ENCODE assay signal across 11 mouse cellular contexts in the genomic region with DNA sequence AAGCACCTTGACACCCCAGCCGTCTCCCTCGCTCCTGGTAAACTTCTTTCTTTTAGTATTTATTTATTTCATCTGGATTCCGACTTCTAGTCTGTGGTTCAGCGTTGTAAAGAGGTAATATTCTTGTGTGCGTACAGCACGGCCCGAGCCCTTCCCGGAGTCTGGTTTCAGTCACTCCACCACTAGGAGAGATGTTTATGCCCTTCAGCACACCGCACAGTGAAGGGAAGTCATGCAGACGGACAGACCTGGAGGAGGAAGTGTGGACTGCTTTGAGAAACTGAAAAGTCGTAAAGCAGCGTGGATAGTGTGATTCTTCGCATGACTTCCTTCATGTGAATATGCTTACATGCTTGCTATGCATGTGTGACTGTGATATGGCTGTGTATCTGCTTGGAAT. TPM values are rescaled to one million over a fixed set of nuclear protein-coding genes. Genes with fewer than 3 reads are reported as not detected.
DNase-seq lines count a peak whose midpoint lies in the region; ATAC-seq and TF ChIP-seq lines count a peak whose summit lies in the region.
"Had no signal": no experiment of that assay in that cellular context is flagged by ENCODE, and none has a peak within 500 bp of the region (broad histone marks: within the 10 kb centered on the region; RNA-seq: fewer than 3 reads in every experiment).

No protein-coding gene starts in this region.

- H3K27ac ChIP-seq in heart, postnatal 0 days (ENCODE audit: low read depth) = no peak overlapping the region
- H3K27ac ChIP-seq in intestine, postnatal 0 days (ENCODE audit: low read depth, low read length) = 0 out of 2 replicates have a peak overlapping the region, but pooled peaks have one; percentile 15
- no peak overlapping the region for H3K27ac ChIP-seq in layer of hippocampus, adult 2 months
- H3K27ac ChIP-seq: liver, embryonic 14.5 days had no signal

- no peak for DNase-seq in heart, postnatal 0 days (ENCODE audit: low spot score)
- no peak for DNase-seq in heart, adult 8-10 months (ENCODE audit: low spot score)
- peak; percentile 30 for DNase-seq in thymus, postnatal 0 days (ENCODE audit: low spot score)
- DNase-seq in thymus, postnatal 4 days = no peak
- peak; percentile 27 for DNase-seq in thymus, postnatal 25 days
- DNase-seq in urinary bladder, postnatal 4 days (ENCODE audit: low spot score in 2 of 2) = no peak
- DNase-seq in layer of hippocampus, adult 2 months (ENCODE audit: low spot score in 2 of 2) = no peak
- DNase-seq: cerebellum, adult 11-12 months; heart, postnatal 36 days had no signal

- no peaks in the 10 kb centered on the region for H3K27me3 ChIP-seq in heart, postnatal 0 days (ENCODE audit: control insufficient read depth, insufficient read depth, low read length)
- no peaks in the 10 kb centered on the region for H3K27me3 ChIP-seq in intestine, postnatal 0 days (replicated peaks; ENCODE audit: control insufficient read depth, insufficient read depth, low read length)

- 38% methylated on average over 13 of the region's 13 CpGs for WGBS in heart, postnatal 0 days
- WGBS in intestine, postnatal 0 days = 32% methylated on average over 13 of the region's 13 CpGs

- no peaks in the 10 kb centered on the region for H3K36me3 ChIP-seq in heart, postnatal 0 days (replicated peaks; ENCODE audit: control insufficient read depth, insufficient read depth, low read length)
- H3K36me3 ChIP-seq in intestine, postnatal 0 days (ENCODE audit: control insufficient read depth, insufficient read depth) = no peaks in the 10 kb centered on the region

- ATAC-seq in heart, postnatal 0 days (ENCODE audit: insufficient read depth, low read depth) = no peak
- ATAC-seq in intestine, postnatal 0 days = peak; percentile 23

- peak overlapping the region; percentile 28; the same call in 1 of the 2 replicates for H3K4me2 ChIP-seq in heart, postnatal 0 days (ENCODE audit: low read depth, low read length)
- peak overlapping the region; percentile 27; the same call in 1 of the 2 replicates for H3K4me2 ChIP-seq in intestine, postnatal 0 days (replicated peaks; ENCODE audit: low read depth)

- H3K9me3 ChIP-seq in heart, postnatal 0 days (replicated peaks; ENCODE audit: control insufficient read depth, low read length) = no peaks in the 10 kb centered on the region
- no peaks in the 10 kb centered on the region for H3K9me3 ChIP-seq in intestine, postnatal 0 days (ENCODE audit: control insufficient read depth)

- TF ChIP-seq CTCF in heart, postnatal 0 days (IDR thresholded peaks at IDR 0.05; ENCODE audit: low read depth) = no peak
- peak; percentile 42 for TF ChIP-seq CTCF in intestine, postnatal 0 days (IDR thresholded peaks at IDR 0.05; ENCODE audit: low read depth)
- TF ChIP-seq CTCF in layer of hippocampus, adult 2 months (conservative IDR thresholded peaks at IDR 0.05) = no peak

- H3K4me1 ChIP-seq in heart, postnatal 0 days (ENCODE audit: control insufficient read depth, insufficient read depth) = 0 out of 2 replicates have a peak, but pooled peaks cover 2% of the 10 kb centered on the region
- H3K4me1 ChIP-seq in intestine, postnatal 0 days (replicated peaks; ENCODE audit: control insufficient read depth, insufficient read depth, low read length) = peaks cover 19% of the 10 kb centered on the region

- no peak for TF ChIP-seq EP300 in heart, postnatal 0 days (IDR thresholded peaks at IDR 0.05; ENCODE audit: low read depth)

- H3K4me3 ChIP-seq in heart, postnatal 0 days (ENCODE audit: low read depth, low read length) = no peak overlapping the region
- H3K4me3 ChIP-seq in intestine, postnatal 0 days (ENCODE audit: low read depth, low read length) = no peak overlapping the region
- H3K4me3 ChIP-seq in layer of hippocampus, adult 2 months = no peak overlapping the region

- H3K9ac ChIP-seq in heart, postnatal 0 days (replicated peaks; ENCODE audit: low read depth, low read length) = no peak overlapping the region
- no peak overlapping the region for H3K9ac ChIP-seq in intestine, postnatal 0 days (ENCODE audit: low read depth, low read length)
- H3K9ac ChIP-seq: liver, embryonic 14.5 days had no signal

RNA-seq across cellular contexts. Expression of a gene that starts 40.7 kb away (rescaled TPM):
- total RNA-seq in heart, postnatal 0 days (2014; rRNA removed; ENCODE audit: low replicate concordance) = 8.9 and 9.2 TPM in 2 replicates
- polyA plus RNA-seq in heart, postnatal 0 days (2015; fragmentation: Nextera tagmentation; extraction: Ambion mirVana) = 3.1 and 3.4 TPM in 2 replicates
- total RNA-seq in heart, adult 8-10 months (2022) = 1 to 10 TPM; 5.1 to 6.8 (median 5.5) TPM
- 5.0 and 5.3 TPM in 2 replicates for polyA plus RNA-seq in thymus, postnatal 0 days (2015; fragmentation: Nextera tagmentation; extraction: Ambion mirVana)
- 6.8 and 7.7 TPM in 2 replicates for polyA plus RNA-seq in intestine, postnatal 0 days (2015; fragmentation: Nextera tagmentation; extraction: Ambion mirVana)
- 10 to 100 TPM; 13.1 to 13.5 TPM for total RNA-seq in layer of hippocampus, adult 2 months (2021)

Comparison
In these comparisons a context has a peak if more than half of its experiments do, and no peak if none do; other contexts are left out.
1. DNase-seq: peak in thymus, postnatal 0 days (single experiment) and thymus, postnatal 25 days (single experiment); none in heart, postnatal 0 days (single experiment), heart, adult 8-10 months (single experiment), thymus, postnatal 4 days (single experiment), urinary bladder, postnatal 4 days (0 of 2) and layer of hippocampus, adult 2 months (0 of 2).